Mouse (Mus musculus): ENCODE measurements at regions not wholly inside any gene's neighbourhood (a gene's known extent, or its start where the extent isn't known, plus 50 kb on each side); places are given as distances from the start of the nearest gene placed in this dataset.

GRCm38 (mm10) chr10:67400434-67400833, 115.3 kb upstream of the Nrbf2 start:
- dilution Hi-C loops (cut with MboI; ENCODE audit: extremely low pct_ligation_motif_present, extremely low pct_unique_long_range_greater_than_20kb, low sequenced_read_pairs), result no loop called here
- no peaks in the 10 kb centered on the region for H3K36me3 ChIP-seq (replicated peaks in 1 of 2; ENCODE audit: control insufficient read depth in 1 of 2, insufficient read depth in 1 of 2, low read length in 1 of 2)
- no peak overlapping the region for H3K27ac ChIP-seq (ENCODE audit: insufficient read depth, low read depth)
- in situ Hi-C loops (cut with MboI; ENCODE audit: low pct_ligation_motif_present, low pct_unique_long_range_greater_than_20kb, low sequenced_read_pairs), result no loop called here
- no peaks in the 10 kb centered on the region for H3K79me2 ChIP-seq (replicated peaks; ENCODE audit: control insufficient read depth, extremely low read depth, insufficient read depth, poor library complexity, severe bottlenecking)
- H3K9ac ChIP-seq (ENCODE audit: insufficient read depth, low read depth), result no peak overlapping the region
- no peaks in the 10 kb centered on the region for H3K27me3 ChIP-seq (replicated peaks)
- H3K9me3 ChIP-seq (replicated peaks; ENCODE audit: low read length), result no peaks in the 10 kb centered on the region
- TF ChIP-seq MAZ (IDR thresholded peaks at IDR 0.05; ENCODE audit: low read depth, low read length) (no peak), SMC3 (IDR thresholded peaks at IDR 0.05; ENCODE audit: low read depth, low read length) (no peak), USF2 (conservative IDR thresholded peaks at IDR 0.05; ENCODE audit: low read depth, low read length) (peak; percentile 89), USF1 (IDR thresholded peaks at IDR 0.05; ENCODE audit: low read depth, low read length) (peak; percentile 84), MAX (IDR thresholded peaks at IDR 0.05; ENCODE audit: low read length) (peak; percentile 83), CTCF (conservative IDR thresholded peaks at IDR 0.05 in 1 of 2, IDR thresholded peaks at IDR 0.05 in 1 of 2; ENCODE audit: low read depth in 2 of 2, low read length in 2 of 2) (no peak), CHD2 (IDR thresholded peaks at IDR 0.05; ENCODE audit: low read length) (no peak), ZMIZ1 (IDR thresholded peaks at IDR 0.05; ENCODE audit: low read depth, low read length) (no peak), ETS1 (conservative IDR thresholded peaks at IDR 0.05; ENCODE audit: low read depth, low read length) (no peak)
- peaks cover 0 to 3% of the 10 kb centered on the region in 2 experiments; a peak in 2 of 4 replicates for H3K4me1 ChIP-seq (ENCODE audit: control insufficient read depth in 1 of 2, insufficient read depth in 2 of 2)
- DNase-seq (ENCODE audit: extremely low read depth), result peak; percentile 23
- H3K4me3 ChIP-seq (replicated peaks in 1 of 3; ENCODE audit: low read depth in 2 of 3, low read length in 2 of 3, poor library complexity in 1 of 3), result no peak overlapping the region
- H3K4me2 ChIP-seq (ENCODE audit: insufficient read depth, low read depth, poor library complexity, severe bottlenecking), result peak overlapping the region; percentile 97

- Histone ChIP-seq H3K27ac (ENCODE audit: insufficient read depth, low read depth) (no peak overlapping the region), H3K27me3 (replicated peaks) (no peaks in the 10 kb centered on the region), H3K9me3 (replicated peaks; ENCODE audit: low read length) (no peaks in the 10 kb centered on the region), H3K4me2 (ENCODE audit: insufficient read depth, low read depth, poor library complexity, severe bottlenecking) (no peak overlapping the region), H3K4me3 (replicated peaks in 1 of 3; ENCODE audit: low read depth in 2 of 3, low read length in 2 of 3, poor library complexity in 1 of 3) (no peak overlapping the region), H3K9ac (ENCODE audit: insufficient read depth, low read depth) (no peak overlapping the region), H3K36me3 (replicated peaks in 1 of 2; ENCODE audit: control insufficient read depth in 1 of 2, insufficient read depth in 1 of 2, low read length in 1 of 2) (no peaks in the 10 kb centered on the region), H3K79me2 (replicated peaks; ENCODE audit: control insufficient read depth, extremely low read depth, insufficient read depth, poor library complexity, severe bottlenecking) (no peaks in the 10 kb centered on the region), H3K4me1 (ENCODE audit: control insufficient read depth in 1 of 2, insufficient read depth in 2 of 2) (peaks cover 0 to 3% of the 10 kb centered on the region in 2 experiments; a peak in 2 of 4 replicates)
- TF ChIP-seq PAX5 (IDR thresholded peaks at IDR 0.05; ENCODE audit: low read length) (no peak), CTCF (conservative IDR thresholded peaks at IDR 0.05 in 1 of 2, IDR thresholded peaks at IDR 0.05 in 1 of 2; ENCODE audit: low read depth in 2 of 2, low read length in 2 of 2) (no peak), CHD1 (IDR thresholded peaks at IDR 0.05; ENCODE audit: low read depth, low read length) (no peak), UBTF (IDR thresholded peaks at IDR 0.05; ENCODE audit: low read depth, low read length) (no peak), EP300 (IDR thresholded peaks at IDR 0.05; ENCODE audit: low read length) (no peak), POLR2AphosphoS2 (IDR thresholded peaks at IDR 0.05; ENCODE audit: low read depth, low read length) (no peak), JUN (IDR thresholded peaks at IDR 0.05; ENCODE audit: insufficient read depth, low read depth, low read length) (no peak), MAX (IDR thresholded peaks at IDR 0.05; ENCODE audit: low read length) (no peak), TCF12 (IDR thresholded peaks at IDR 0.05; ENCODE audit: low read depth, low read length) (no peak), MXI1 (IDR thresholded peaks at IDR 0.05; ENCODE audit: low read depth, low read length) (no peak)
- dilution Hi-C loops (cut with MboI; ENCODE audit: extremely low pct_ligation_motif_present, extremely low pct_unique_long_range_greater_than_20kb, low sequenced_read_pairs) (no loop called here), in situ Hi-C loops (cut with MboI; ENCODE audit: low pct_ligation_motif_present, low pct_unique_long_range_greater_than_20kb, low sequenced_read_pairs) (no loop called here)
- no peak for DNase-seq (ENCODE audit: extremely low read depth)
Observed at GRCm38 (mm10) chr10:67401409-67401808, 116.3 kb upstream of the Nrbf2 start.
